Mouse (Mus musculus) ES-E14 (cell line): ENCODE measurements around the gene Hpn. TPM values are rescaled to one million over a fixed set of nuclear protein-coding genes. Genes with fewer than 3 reads are reported as not detected.

ENCODE experiments used
- DNase-seq: peaks from one replicate; pipeline ENCODE4 v3.0.0-alpha.2; 2013; ENCODE audit warnings: low read depth, low spot score
- H3K27ac ChIP-seq: 2 replicates; pipeline ENCODE4 v1.5.1; 2012; ENCODE audit warnings: low read depth, mild to moderate bottlenecking, low read length, moderate library complexity, mixed read lengths; ENCODE audit not compliant: poor library complexity, insufficient read depth, severe bottlenecking
- H3K36me3 ChIP-seq: 2 replicates; pipeline ENCODE4 v1.6.1; 2012; ENCODE audit warnings: mild to moderate bottlenecking, low read length, moderate library complexity, mixed read lengths; ENCODE audit not compliant: control insufficient read depth, poor library complexity, insufficient read depth, severe bottlenecking
- H3K4me1 ChIP-seq, 2 experiments: fragments of 150-350 bp in 1 of 2; sonication (generic) in 1 of 2; 2 replicates each; pipeline ENCODE4 v1.6.1; 2012; ENCODE audit warnings: low read length in 2 of 2, mild to moderate bottlenecking in 1 of 2, mixed read lengths in 1 of 2; ENCODE audit not compliant: control insufficient read depth in 2 of 2, insufficient read depth in 2 of 2, poor library complexity in 1 of 2
- H3K4me3 ChIP-seq, 2 experiments: fragments of 150-350 bp in 1 of 2; sonication (generic) in 1 of 2; 2 replicates each; pipeline ENCODE4 v1.5.1; 2012; ENCODE audit warnings: low read length in 2 of 2, low read depth in 1 of 2, mild to moderate bottlenecking in 1 of 2, mixed read lengths in 1 of 2; ENCODE audit not compliant: insufficient read depth in 1 of 2, poor library complexity in 1 of 2, severe bottlenecking in 1 of 2
- H3K9ac ChIP-seq: 2 replicates; pipeline ENCODE4 v1.6.1; 2012; ENCODE audit warnings: low read depth, mild to moderate bottlenecking, low read length, mixed read lengths; ENCODE audit not compliant: poor library complexity, insufficient read depth, severe bottlenecking
- H3K9me3 ChIP-seq: fragments of 150-350 bp; sonication (generic); 2 replicates; pipeline ENCODE4 v1.6.1; 2012; ENCODE audit warnings: low read depth, mild to moderate bottlenecking, low read length; ENCODE audit not compliant: control insufficient read depth, insufficient read depth
- CHD2 ChIP-seq: IDR thresholded peaks from 2 replicates; pipeline ENCODE4 v1.6.1; 2014; ENCODE audit warnings: mild to moderate bottlenecking, low read depth, low read length, inconsistent platforms
- HCFC1 ChIP-seq: IDR thresholded peaks from 2 replicates; pipeline ENCODE4 v1.6.1; 2012; ENCODE audit warnings: low read length, inconsistent platforms, borderline replicate concordance; ENCODE audit not compliant: insufficient read depth
- MAFK ChIP-seq: IDR thresholded peaks from 2 replicates; pipeline ENCODE4 v1.6.1; 2014; ENCODE audit warnings: mild to moderate bottlenecking, low read depth, low read length, inconsistent platforms; ENCODE audit not compliant: insufficient read depth
- ZC3H11A ChIP-seq: IDR thresholded peaks from 2 replicates; pipeline ENCODE4 v1.6.1; 2012; ENCODE audit warnings: low read depth, mild to moderate bottlenecking, inconsistent platforms, low read length, borderline replicate concordance
- ZNF384 ChIP-seq: IDR thresholded peaks from 2 replicates; pipeline ENCODE4 v1.6.1; 2012; ENCODE audit warnings: low read depth, low read length, inconsistent platforms
- in situ Hi-C, 2 experiments: fragments of 600-800 bp; cut with MboI; formaldehyde crosslinking; loops; one replicate each; pipeline ENCODE4 v1.15.1; 2025; ENCODE audit warnings: low sequenced_read_pairs in 2 of 2, inconsistent platforms in 1 of 2; ENCODE audit not compliant: unreplicated experiment in 2 of 2
- total RNA-seq: library from RNA; depleted of rRNA; stranded (reverse); fragments of 300-350 nt; gene quantifications from 2 replicates; pipeline ENCODE4 v1.2.3, GENCODE M21; 2012; rRNA removed

Gene Hpn
- total RNA-seq, result 14.5 and 28.2 TPM in 2 replicates

GRCm38 (mm10) chr7:31115182-31115581, at the start of gene Hpn:
TSS of gene Hpn (minus strand) at chr7:31115290.
- no peak within 1 kb of the TSS for H3K27ac ChIP-seq
- peak within 1 kb of the TSS; percentile 49; the same call in 1 of the 2 replicates for H3K9ac ChIP-seq
- H3K4me1 ChIP-seq, result peaks cover 0 to 16% of the 10 kb centered on the region in 2 experiments; a peak in 2 of 4 replicates
- TF ChIP-seq CHD2 (no peak), ZC3H11A (no peak), MAFK (no peak), ZNF384 (no peak), HCFC1 (no peak)
- H3K9me3 ChIP-seq, result no peaks in the 10 kb centered on the region
- DNase-seq, result no peak
- in situ Hi-C loops, result no loop called here
- no peaks in the 10 kb centered on the region for H3K36me3 ChIP-seq
- peak within 1 kb of the TSS; percentile 53 to 54; a peak in 3 of 4 replicates for H3K4me3 ChIP-seq

- Histone ChIP-seq H3K36me3 (no peaks in the 10 kb centered on the region), H3K9me3 (no peaks in the 10 kb centered on the region), H3K4me1 (peaks cover 5 to 18% of the 10 kb centered on the region in 2 experiments), H3K4me3 (no peak overlapping the region), H3K27ac (no peak overlapping the region; the same call in 1 of the 2 replicates), H3K9ac (no peak overlapping the region)
- DNase-seq, result no peak
- in situ Hi-C loops, result no loop called here
- TF ChIP-seq HCFC1, result no peak
- no peak for TF ChIP-seq ZC3H11A
- TF ChIP-seq CHD2, result no peak
- TF ChIP-seq ZNF384, result no peak
Observed at GRCm38 (mm10) chr7:31164748-31165147, 49.7 kb upstream of the Hpn start.

GRCm38 (mm10) chr7:31163666-31164577, 48.8 kb upstream of the Hpn start:
- no peak for DNase-seq
- no peaks in the 10 kb centered on the region for H3K36me3 ChIP-seq
- H3K4me1 ChIP-seq, result peaks cover 5 to 18% of the 10 kb centered on the region in 2 experiments
- no peaks in the 10 kb centered on the region for H3K9me3 ChIP-seq
- H3K9ac ChIP-seq, result no peak overlapping the region
- no peak for TF ChIP-seq ZNF384
- no peak for TF ChIP-seq CHD2
- TF ChIP-seq ZC3H11A, result no peak
- TF ChIP-seq MAFK, result no peak
- TF ChIP-seq HCFC1, result no peak
- in situ Hi-C loops, result no loop called here
- no peak overlapping the region; the same call in 1 of the 2 replicates for H3K27ac ChIP-seq
- H3K4me3 ChIP-seq, result no peak overlapping the region

- Histone ChIP-seq H3K27ac (peak overlapping the region; percentile 15; the same call in 1 of the 2 replicates), H3K4me1 (peaks cover 5 to 15% of the 10 kb centered on the region in 2 experiments), H3K9me3 (no peaks in the 10 kb centered on the region), H3K36me3 (no peaks in the 10 kb centered on the region), H3K9ac (no peak overlapping the region), H3K4me3 (no peak overlapping the region)
- in situ Hi-C loops, result no loop called here
- TF ChIP-seq CHD2 (no peak), ZNF384 (no peak), MAFK (no peak), HCFC1 (no peak), ZC3H11A (no peak)
- DNase-seq, result no peak
Observed at GRCm38 (mm10) chr7:31162324-31162723, 47.2 kb upstream of the Hpn start.
